Mouse (Mus musculus) ES-E14 (cell line): Measurements from ENCODE around the gene Thop1.

Experiments
- CHD2 ChIP-seq: IDR thresholded peaks from 2 replicates; pipeline ENCODE4 v1.6.1; 2014; ENCODE audit warnings: mild to moderate bottlenecking, low read depth, low read length, inconsistent platforms
- HCFC1 ChIP-seq: IDR thresholded peaks from 2 replicates; pipeline ENCODE4 v1.6.1; 2012; ENCODE audit warnings: low read length, inconsistent platforms, borderline replicate concordance; ENCODE audit not compliant: insufficient read depth
- MAFK ChIP-seq: IDR thresholded peaks from 2 replicates; pipeline ENCODE4 v1.6.1; 2014; ENCODE audit warnings: mild to moderate bottlenecking, low read depth, low read length, inconsistent platforms; ENCODE audit not compliant: insufficient read depth
- ZC3H11A ChIP-seq: IDR thresholded peaks from 2 replicates; pipeline ENCODE4 v1.6.1; 2012; ENCODE audit warnings: low read depth, mild to moderate bottlenecking, inconsistent platforms, low read length, borderline replicate concordance
- ZNF384 ChIP-seq: IDR thresholded peaks from 2 replicates; pipeline ENCODE4 v1.6.1; 2012; ENCODE audit warnings: low read depth, low read length, inconsistent platforms

DNA sequence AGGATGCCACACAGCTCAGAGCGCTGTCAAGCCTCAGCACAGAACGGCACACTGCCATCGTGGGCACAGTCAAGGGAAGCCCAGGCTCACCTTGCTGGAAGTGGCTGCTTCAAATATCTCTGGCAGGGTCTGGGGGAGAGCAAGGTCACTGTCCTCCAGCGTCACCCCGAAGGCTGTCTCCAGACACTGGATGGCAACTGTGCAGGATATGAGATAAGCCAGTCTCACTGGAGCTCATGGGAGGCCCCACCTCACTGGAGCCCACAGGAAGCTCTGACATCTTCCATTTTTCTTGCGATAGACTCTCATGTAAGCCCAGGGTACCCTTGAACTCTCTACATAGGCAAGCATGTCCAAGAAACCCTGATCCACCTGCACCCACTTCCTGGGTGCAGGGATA is 18.7 kb upstream of the Thop1 start:
- TF ChIP-seq HCFC1 (no peak), ZNF384 (no peak), CHD2 (no peak), ZC3H11A (no peak), MAFK (no peak)
